Mouse (Mus musculus): ENCODE data around the gene Cux1.

GRCm38 (mm10) chr5:136215958-136216357, 351.3 kb downstream of the Cux1 start:
- no peak for TF ChIP-seq CTCF (IDR thresholded peaks at IDR 0.05; ENCODE audit: extremely low read depth, insufficient read depth, low read length)
- no peak for TF ChIP-seq POLR2A (IDR thresholded peaks at IDR 0.05; ENCODE audit: extremely low read depth, insufficient read depth, low read length)
